Mouse (Mus musculus) liver, postnatal 0 days (tissue): ENCODE measurements around the gene Gm10160. TPM values are rescaled to one million over a fixed set of nuclear protein-coding genes. Genes with fewer than 3 reads are reported as not detected.

Experiments
- ATAC-seq: fragments of 200-750 bp; cut with Nextera tagmentation; 2 replicates; pipeline ENCODE4 v1.8.0; 2017; ENCODE audit warnings: mild to moderate bottlenecking, moderate library complexity
- DNase-seq: peaks from one replicate; pipeline ENCODE4 v3.0.0-alpha.2; 2016
- H3K27ac ChIP-seq: fragments of 300-500 bp; sonication (generic); 2 replicates; pipeline ENCODE4 v1.5.1; 2014; ENCODE audit warnings: antibody characterized with exemption, moderate library complexity, mild to moderate bottlenecking, low read depth
- H3K27me3 ChIP-seq: fragments of 300-500 bp; sonication (generic); 2 replicates; pipeline ENCODE4 v1.6.1; 2014; ENCODE audit warnings: low read length, control low read depth, mixed read lengths; ENCODE audit not compliant: insufficient read depth
- H3K36me3 ChIP-seq: fragments of 300-500 bp; sonication (generic); replicated peaks from 2 replicates; pipeline ENCODE4 v1.6.1; 2014; ENCODE audit warnings: mild to moderate bottlenecking, control low read depth, low read length, moderate library complexity, mixed read lengths; ENCODE audit not compliant: insufficient read depth
- H3K4me1 ChIP-seq: fragments of 300-500 bp; sonication (generic); 2 replicates; pipeline ENCODE4 v1.6.1; 2014; ENCODE audit warnings: antibody characterized with exemption, mild to moderate bottlenecking, control low read depth; ENCODE audit not compliant: insufficient read depth
- H3K4me2 ChIP-seq: fragments of 300-500 bp; sonication (generic); 2 replicates; pipeline ENCODE4 v1.6.1; 2014; ENCODE audit warnings: low read depth, mild to moderate bottlenecking, low read length, moderate library complexity, mixed read lengths
- H3K4me3 ChIP-seq: fragments of 300-500 bp; sonication (generic); 2 replicates; pipeline ENCODE4 v1.5.1; 2014; ENCODE audit warnings: low read depth, low read length
- H3K9ac ChIP-seq: fragments of 300-500 bp; sonication (generic); replicated peaks from 2 replicates; pipeline ENCODE4 v1.6.1; 2014; ENCODE audit warnings: mild to moderate bottlenecking, moderate library complexity
- H3K9me3 ChIP-seq: fragments of 300-500 bp; sonication (generic); 2 replicates; pipeline ENCODE4 v1.6.1; 2016; ENCODE audit warnings: mild to moderate bottlenecking, control low read depth, low read length, mixed read lengths
- CTCF ChIP-seq: sonication (generic); IDR thresholded peaks from 2 replicates; pipeline ENCODE4 v1.5.1; 2016; ENCODE audit warnings: antibody characterized with exemption, low read depth
- EP300 ChIP-seq: IDR thresholded peaks from 2 replicates; pipeline ENCODE4 v1.6.1; 2016; ENCODE audit warnings: antibody characterized with exemption, low read depth, mild to moderate bottlenecking
- WGBS: fragments of 180-500 bp; shearing (Covaris S2); extraction: QIAGEN DNeasy Blood & Tissue Kit; methylation state at CpG from one replicate; pipeline ENCODE4 v1.1.7; 2014; ENCODE audit not compliant: insufficient replicate concordance; 5-methylcytosine and 5-hydroxymethylcytosine counted together
- polyA plus RNA-seq: library from polyadenylated mRNA; unstranded; fragments of >200 nt; fragmentation: Nextera tagmentation; extraction: Ambion mirVana; gene quantifications from 2 replicates; pipeline ENCODE4 v1.2.1, GENCODE M21; 2015

The Gm10160 gene
- polyA plus RNA-seq, 1 experiment from 2014 or later, result not detected

- peaks cover 43% of the 10 kb centered on the region for H3K27me3 ChIP-seq
- H3K27ac ChIP-seq, result no peak overlapping the region
- H3K4me1 ChIP-seq, result peaks cover 10% of the 10 kb centered on the region
- no peak for TF ChIP-seq EP300
- TF ChIP-seq CTCF, result no peak
- H3K36me3 ChIP-seq, result 0 out of 2 replicates have a peak, but pooled peaks cover 11% of the 10 kb centered on the region
- no peak for DNase-seq
- ATAC-seq, result no peak
- no peak overlapping the region for H3K4me3 ChIP-seq
- 78% methylated on average over 9 of the region's 9 CpGs for WGBS
- no peaks in the 10 kb centered on the region for H3K9me3 ChIP-seq
- no peak overlapping the region for H3K9ac ChIP-seq
- H3K4me2 ChIP-seq, result no peak overlapping the region
These were observed 11.8 kb upstream of the Gm10160 start for GRCm38 (mm10) chr7:81867231-81867930.

GRCm38 (mm10) chr7:81865937-81866336 is 10.3 kb upstream of the Gm10160 start:
- no peak overlapping the region for H3K4me2 ChIP-seq
- 80% methylated on average over 6 of the region's 6 CpGs for WGBS
- H3K9ac ChIP-seq, result no peak overlapping the region
- H3K9me3 ChIP-seq, result no peaks in the 10 kb centered on the region
- DNase-seq (no peak), ATAC-seq (no peak)
- no peak overlapping the region for H3K27ac ChIP-seq
- no peak overlapping the region for H3K4me3 ChIP-seq
- TF ChIP-seq EP300 (no peak), CTCF (no peak)
- peaks cover 48% of the 10 kb centered on the region for H3K27me3 ChIP-seq
- H3K4me1 ChIP-seq, result peaks cover 21% of the 10 kb centered on the region
- H3K36me3 ChIP-seq, result 0 out of 2 replicates have a peak, but pooled peaks cover 7% of the 10 kb centered on the region

- 76% methylated on average over 6 of the region's 6 CpGs for WGBS
- no peak for TF ChIP-seq CTCF
- no peak overlapping the region for H3K4me3 ChIP-seq
- H3K9ac ChIP-seq, result no peak overlapping the region
- 0 out of 2 replicates have a peak, but pooled peaks cover 4% of the 10 kb centered on the region for H3K36me3 ChIP-seq
- no peak overlapping the region for H3K27ac ChIP-seq
- DNase-seq, result no peak
- no peaks in the 10 kb centered on the region for H3K9me3 ChIP-seq
- no peak for ATAC-seq
- peaks cover 46% of the 10 kb centered on the region for H3K27me3 ChIP-seq
- peaks cover 23% of the 10 kb centered on the region for H3K4me1 ChIP-seq
- H3K4me2 ChIP-seq, result no peak overlapping the region
These were observed 9.0 kb upstream of the Gm10160 start for GRCm38 (mm10) chr7:81864552-81864951.

- 35% methylated on average over 24 of the region's 24 CpGs for WGBS
- 0 out of 2 replicates have a peak, but pooled peaks cover 4% of the 10 kb centered on the region for H3K36me3 ChIP-seq
- H3K4me2 ChIP-seq, result peak overlapping the region; percentile 65
- H3K4me1 ChIP-seq, result peaks cover 27% of the 10 kb centered on the region
- H3K9me3 ChIP-seq, result no peaks in the 10 kb centered on the region
- DNase-seq (peak; percentile 60), ATAC-seq (peak; percentile 35)
- H3K27ac ChIP-seq, result peak overlapping the region; percentile 80
- peak overlapping the region; percentile 26; the same call in 1 of the 2 replicates for H3K9ac ChIP-seq
- H3K27me3 ChIP-seq, result peaks cover 53% of the 10 kb centered on the region
- no peak for TF ChIP-seq EP300
- no peak for TF ChIP-seq CTCF
- peak overlapping the region; percentile 23 for H3K4me3 ChIP-seq
These were observed 7.3 kb upstream of the Gm10160 start for GRCm38 (mm10) chr7:81862587-81863583.

GRCm38 (mm10) chr7:81861921-81862320 is 6.3 kb upstream of the Gm10160 start:
- ATAC-seq (no peak), DNase-seq (no peak)
- no peak for TF ChIP-seq CTCF
- TF ChIP-seq EP300, result no peak
- Histone ChIP-seq H3K4me2 (peak overlapping the region; percentile 65), H3K36me3 (0 out of 2 replicates have a peak, but pooled peaks cover 4% of the 10 kb centered on the region), H3K9me3 (no peaks in the 10 kb centered on the region), H3K27me3 (peaks cover 48% of the 10 kb centered on the region), H3K4me3 (peak overlapping the region; percentile 23), H3K27ac (peak overlapping the region; percentile 80), H3K9ac (no peak overlapping the region), H3K4me1 (peaks cover 27% of the 10 kb centered on the region)
- 57% methylated on average over 4 of the region's 4 CpGs for WGBS

GRCm38 (mm10) chr7:81861461-81861860 is 5.9 kb upstream of the Gm10160 start:
- Histone ChIP-seq H3K9me3 (no peaks in the 10 kb centered on the region), H3K36me3 (0 out of 2 replicates have a peak, but pooled peaks cover 4% of the 10 kb centered on the region), H3K4me1 (peaks cover 27% of the 10 kb centered on the region), H3K4me3 (peak overlapping the region; percentile 56; the same call in 1 of the 2 replicates), H3K4me2 (peak overlapping the region; percentile 65), H3K27me3 (peaks cover 45% of the 10 kb centered on the region), H3K9ac (no peak overlapping the region), H3K27ac (peak overlapping the region; percentile 76; the same call in 1 of the 2 replicates)
- no peak for ATAC-seq
- 70% methylated on average over 2 of the region's 2 CpGs for WGBS
- TF ChIP-seq EP300 (no peak), CTCF (no peak)
- no peak for DNase-seq
